ENCODE assay signal across 17 mouse cellular contexts in genomic region chr2:161799946-161800345, GRCm38 (mm10).
DNase-seq lines count a peak whose midpoint lies in the region; ATAC-seq and TF ChIP-seq lines count a peak whose summit lies in the region.
"Had no signal": no experiment of that assay in that cellular context is flagged by ENCODE, and none has a peak within 500 bp of the region (broad histone marks: within the 10 kb centered on the region; RNA-seq: fewer than 3 reads in every experiment).

No protein-coding gene starts in this region.

- H3K36me3 ChIP-seq in lung, postnatal 0 days (ENCODE audit: insufficient read depth, low read length), result no peaks in the 10 kb centered on the region
- H3K36me3 ChIP-seq: embryonic facial prominence, embryonic 15.5 days; forebrain, embryonic 15.5 days; hindbrain, embryonic 15.5 days; neural tube, embryonic 12.5 days had no signal

- H3K4me2 ChIP-seq in lung, postnatal 0 days (replicated peaks; ENCODE audit: low read depth, low read length), result no peak overlapping the region
- H3K4me2 ChIP-seq: embryonic facial prominence, embryonic 15.5 days; forebrain, embryonic 15.5 days; hindbrain, embryonic 15.5 days; neural tube, embryonic 12.5 days had no signal

- no peaks in the 10 kb centered on the region for H3K4me1 ChIP-seq in lung, postnatal 0 days (ENCODE audit: insufficient read depth, low read depth, low read length)
- H3K4me1 ChIP-seq: embryonic facial prominence, embryonic 15.5 days; forebrain, embryonic 15.5 days; neural tube, embryonic 12.5 days had no signal

- no peak overlapping the region for H3K27ac ChIP-seq in lung, postnatal 0 days (ENCODE audit: low read length)
- H3K27ac ChIP-seq: embryonic facial prominence, embryonic 15.5 days; forebrain, embryonic 15.5 days; hindbrain, embryonic 15.5 days; neural tube, embryonic 12.5 days had no signal

- TF ChIP-seq EP300 in lung, postnatal 0 days (IDR thresholded peaks at IDR 0.05), result no peak

- H3K4me3 ChIP-seq in lung, postnatal 0 days (ENCODE audit: low read depth, low read length), result no peak overlapping the region
- H3K4me3 ChIP-seq: embryonic facial prominence, embryonic 15.5 days; forebrain, embryonic 15.5 days; hindbrain, embryonic 15.5 days; neural tube, embryonic 12.5 days had no signal

- 75% methylated on average over 6 of the region's 6 CpGs for WGBS in lung, postnatal 0 days

- H3K9me3 ChIP-seq in lung, postnatal 0 days (ENCODE audit: low read length), result no peaks in the 10 kb centered on the region
- H3K9me3 ChIP-seq: embryonic facial prominence, embryonic 15.5 days; forebrain, embryonic 15.5 days; hindbrain, embryonic 15.5 days; neural tube, embryonic 12.5 days had no signal

- no peak for ATAC-seq in lung, postnatal 0 days
- ATAC-seq: forebrain, embryonic 15.5 days; liver, postnatal 0 days had no signal

- TF ChIP-seq CTCF in lung, postnatal 0 days (IDR thresholded peaks at IDR 0.05), result no peak

- no peak overlapping the region for H3K9ac ChIP-seq in lung, postnatal 0 days (replicated peaks; ENCODE audit: low read depth)
- H3K9ac ChIP-seq: embryonic facial prominence, embryonic 15.5 days; forebrain, embryonic 15.5 days; hindbrain, embryonic 15.5 days; liver, postnatal 0 days; neural tube, embryonic 12.5 days had no signal

- peak; percentile 23 to 28 for DNase-seq in cerebellum, postnatal 25 days
- DNase-seq in frontal cortex, postnatal 10 days (ENCODE audit: low spot score in 2 of 2), result peak; percentile 37 to 74
- DNase-seq in layer of hippocampus, postnatal 14 days (ENCODE audit: low spot score in 2 of 2), result peak; percentile 34 to 67
- peak; percentile 76 to 77 for DNase-seq in right cerebral cortex, adult 2 months (ENCODE audit: low spot score in 2 of 2)
- no peak for DNase-seq in heart, postnatal 4 days
- DNase-seq in lung, postnatal 0 days (ENCODE audit: low spot score), result no peak
- no peak for DNase-seq in gastrocnemius, postnatal 25 days
- DNase-seq: kidney, adult 18-20 months; kidney, postnatal 36 days; liver, postnatal 0 days; midbrain, embryonic 14.5 days; thymus, postnatal 14 days had no signal

- H3K27me3 ChIP-seq in lung, postnatal 0 days (replicated peaks; ENCODE audit: insufficient read depth, low read length), result no peaks in the 10 kb centered on the region
- H3K27me3 ChIP-seq: CH12.LX; embryonic facial prominence, embryonic 15.5 days; forebrain, embryonic 15.5 days; hindbrain, embryonic 15.5 days; neural tube, embryonic 12.5 days had no signal

Comparison
In these comparisons a context has a peak if more than half of its experiments do, and no peak if none do; other contexts are left out.
1. DNase-seq: peak in cerebellum, postnatal 25 days (2 of 2), frontal cortex, postnatal 10 days (2 of 2), layer of hippocampus, postnatal 14 days (2 of 2) and right cerebral cortex, adult 2 months (2 of 2); none in heart, postnatal 4 days (single experiment), lung, postnatal 0 days (single experiment) and gastrocnemius, postnatal 25 days (single experiment).